Mouse (Mus musculus) liver, embryonic 11.5 days (tissue): ENCODE data around the gene Ddah2. TPM values are rescaled to one million over a fixed set of nuclear protein-coding genes. Genes with fewer than 3 reads are reported as not detected.

Experiments
- ATAC-seq: fragments of 200-750 bp; cut with Nextera tagmentation; replicated peaks from 2 replicates; pipeline ENCODE4 v1.8.0; 2017; ENCODE audit warnings: moderate number of reproducible peaks, mild to moderate bottlenecking, moderate TSS enrichment, moderate library complexity; ENCODE audit not compliant: low FRiP score
- DNase-seq: peaks from one replicate; pipeline ENCODE4 v3.0.0-alpha.2; 2017; ENCODE audit warnings: low spot score
- H3K27ac ChIP-seq: fragments of 300-500 bp; sonication (generic); 2 replicates; pipeline ENCODE4 v1.5.1; 2014; ENCODE audit warnings: mild to moderate bottlenecking, low read depth, low read length, control low read depth
- H3K27me3 ChIP-seq: fragments of 300-500 bp; sonication (generic); replicated peaks from 2 replicates; pipeline ENCODE4 v1.6.1; 2014; ENCODE audit warnings: low read length, mixed read lengths; ENCODE audit not compliant: control insufficient read depth, insufficient read depth
- H3K36me3 ChIP-seq: fragments of 300-500 bp; sonication (generic); 2 replicates; pipeline ENCODE4 v1.6.1; 2014; ENCODE audit warnings: mild to moderate bottlenecking, low read length, moderate library complexity, mixed read lengths; ENCODE audit not compliant: control insufficient read depth, insufficient read depth
- H3K4me1 ChIP-seq: fragments of 300-500 bp; sonication (generic); replicated peaks from 2 replicates; pipeline ENCODE4 v1.6.1; 2014; ENCODE audit warnings: low read length, mixed read lengths; ENCODE audit not compliant: control insufficient read depth, insufficient read depth
- H3K4me2 ChIP-seq: fragments of 300-500 bp; sonication (generic); 2 replicates; pipeline ENCODE4 v1.6.1; 2014; ENCODE audit warnings: mild to moderate bottlenecking, control low read depth, moderate library complexity
- H3K4me3 ChIP-seq: fragments of 300-500 bp; sonication (generic); 2 replicates; pipeline ENCODE4 v1.5.1; 2014; ENCODE audit warnings: low read depth, low read length, control low read depth
- H3K9ac ChIP-seq: fragments of 300-500 bp; sonication (generic); 2 replicates; pipeline ENCODE4 v1.6.1; 2014; ENCODE audit warnings: low read depth, low read length, control low read depth
- H3K9me3 ChIP-seq: fragments of 300-500 bp; sonication (generic); 2 replicates; pipeline ENCODE4 v1.6.1; 2016; ENCODE audit warnings: low read length, inconsistent platforms, mixed read lengths; ENCODE audit not compliant: control insufficient read depth
- WGBS: fragments of 180-500 bp; shearing (Covaris S2); extraction: QIAGEN DNeasy Blood & Tissue Kit; methylation state at CpG from one replicate; pipeline ENCODE4 v1.1.7; 2014; 5-methylcytosine and 5-hydroxymethylcytosine counted together
- polyA plus RNA-seq: library from polyadenylated mRNA; unstranded; fragments of >200 nt; fragmentation: Nextera tagmentation; extraction: Ambion mirVana; gene quantifications from 2 replicates; pipeline ENCODE4 v1.2.1, GENCODE M21; 2014

The Ddah2 gene
- polyA plus RNA-seq = 124 and 132 TPM in 2 replicates

GRCm38 (mm10) chr17:35058911-35059892 is at the start of gene Ddah2:
Ddah2 (plus strand) TSS chr17:35059035.
- Histone ChIP-seq H3K4me1 (peaks cover 39% of the 10 kb centered on the region), H3K9ac (peak within 1 kb of the TSS; percentile 65), H3K9me3 (no peaks in the 10 kb centered on the region), H3K27ac (peak within 1 kb of the TSS; percentile 70), H3K27me3 (peaks cover 3% of the 10 kb centered on the region; the same call in 1 of the 2 replicates), H3K4me2 (peak within 1 kb of the TSS; percentile 84), H3K36me3 (peaks cover 34% of the 10 kb centered on the region), H3K4me3 (peak within 1 kb of the TSS; percentile 64)
- ATAC-seq (peak; percentile 82), DNase-seq (peak; percentile 92)
- under 1% methylated on average over 57 of the region's 57 CpGs for WGBS

GRCm38 (mm10) chr17:35009586-35009985 is 49.2 kb upstream of the Ddah2 start:
- Histone ChIP-seq H3K9me3 (no peaks in the 10 kb centered on the region), H3K4me3 (no peak overlapping the region), H3K4me1 (peaks cover 1% of the 10 kb centered on the region; the same call in 1 of the 2 replicates), H3K36me3 (peaks cover 83% of the 10 kb centered on the region), H3K4me2 (no peak overlapping the region), H3K27me3 (no peaks in the 10 kb centered on the region), H3K9ac (no peak overlapping the region), H3K27ac (no peak overlapping the region)
- DNase-seq = no peak
- WGBS = 89% methylated on average over 7 of the region's 7 CpGs
- no peak for ATAC-seq

GRCm38 (mm10) chr17:35011440-35011839 is 47.4 kb upstream of the Ddah2 start:
- Histone ChIP-seq H3K4me2 (no peak overlapping the region), H3K27me3 (no peaks in the 10 kb centered on the region), H3K9me3 (no peaks in the 10 kb centered on the region), H3K4me3 (no peak overlapping the region), H3K4me1 (peaks cover 5% of the 10 kb centered on the region; the same call in 1 of the 2 replicates), H3K36me3 (peaks cover 87% of the 10 kb centered on the region), H3K27ac (no peak overlapping the region), H3K9ac (no peak overlapping the region)
- ATAC-seq (no peak), DNase-seq (no peak)
- WGBS = 93% methylated on average over 8 of the region's 8 CpGs

- DNase-seq (peak; percentile 30), ATAC-seq (no peak)
- Histone ChIP-seq H3K36me3 (peaks cover 83% of the 10 kb centered on the region), H3K9ac (no peak overlapping the region), H3K27ac (no peak overlapping the region), H3K9me3 (no peaks in the 10 kb centered on the region), H3K4me3 (no peak overlapping the region), H3K4me2 (no peak overlapping the region), H3K27me3 (no peaks in the 10 kb centered on the region), H3K4me1 (peaks cover 5% of the 10 kb centered on the region; the same call in 1 of the 2 replicates)
- 85% methylated on average over 13 of the region's 13 CpGs for WGBS
Measured at GRCm38 (mm10) chr17:35012430-35012829, 46.4 kb upstream of the Ddah2 start.

GRCm38 (mm10) chr17:35013221-35013620 is 45.6 kb upstream of the Ddah2 start:
- no peak overlapping the region for H3K4me2 ChIP-seq
- H3K27ac ChIP-seq = no peak overlapping the region
- no peak overlapping the region for H3K4me3 ChIP-seq
- no peak overlapping the region for H3K9ac ChIP-seq
- H3K27me3 ChIP-seq = no peaks in the 10 kb centered on the region
- H3K4me1 ChIP-seq = peaks cover 5% of the 10 kb centered on the region
- peaks cover 75% of the 10 kb centered on the region for H3K36me3 ChIP-seq
- H3K9me3 ChIP-seq = no peaks in the 10 kb centered on the region
- DNase-seq (peak; percentile 37), ATAC-seq (no peak)
- 70% methylated on average over 6 of the region's 6 CpGs for WGBS

GRCm38 (mm10) chr17:35015296-35015695 is 43.5 kb upstream of the Ddah2 start:
- Histone ChIP-seq H3K4me3 (no peak overlapping the region), H3K27me3 (no peaks in the 10 kb centered on the region), H3K4me1 (peaks cover 5% of the 10 kb centered on the region), H3K4me2 (no peak overlapping the region), H3K36me3 (peaks cover 63% of the 10 kb centered on the region), H3K27ac (no peak overlapping the region), H3K9me3 (no peaks in the 10 kb centered on the region), H3K9ac (no peak overlapping the region)
- DNase-seq (no peak), ATAC-seq (no peak)
- 90% methylated on average over 16 of the region's 16 CpGs for WGBS

- Histone ChIP-seq H3K27me3 (no peaks in the 10 kb centered on the region), H3K4me1 (peaks cover 7% of the 10 kb centered on the region), H3K9me3 (no peaks in the 10 kb centered on the region), H3K4me3 (no peak within 1 kb of the TSS), H3K9ac (no peak within 1 kb of the TSS), H3K27ac (no peak within 1 kb of the TSS; the same call in 1 of the 2 replicates), H3K4me2 (no peak within 1 kb of the TSS), H3K36me3 (peaks cover 52% of the 10 kb centered on the region)
- ATAC-seq (peak; percentile 18; the same call in 1 of the 2 replicates), DNase-seq (peak; percentile 34)
- WGBS = 82% methylated on average over 12 of the region's 12 CpGs
Measured at GRCm38 (mm10) chr17:35016376-35016775, 42.5 kb upstream of the Ddah2 start, which contains the start of gene Vwa7. Vwa7 (plus strand) TSS chr17:35016579.

- H3K36me3 ChIP-seq = peaks cover 45% of the 10 kb centered on the region
- WGBS = 78% methylated on average over 10 of the region's 10 CpGs
- DNase-seq = no peak
Measured at GRCm38 (mm10) chr17:35016791-35017705, 41.8 kb upstream of the Ddah2 start.

More at GRCm38 (mm10) chr17:35016791-35017705, 41.8 kb upstream of the Ddah2 start:
- Histone ChIP-seq H3K27ac (no peak overlapping the region), H3K9ac (no peak overlapping the region), H3K4me1 (peaks cover 10% of the 10 kb centered on the region), H3K27me3 (no peaks in the 10 kb centered on the region), H3K9me3 (no peaks in the 10 kb centered on the region), H3K4me2 (no peak overlapping the region), H3K4me3 (no peak overlapping the region)
- no peak for ATAC-seq
